Mouse (Mus musculus) MEL (cell line): ENCODE results near the gene Hspa5. TPM values are rescaled to one million over a fixed set of nuclear protein-coding genes. Genes with fewer than 3 reads are reported as not detected.

Experiments used
- DNase-seq: peaks from one replicate; pipeline ENCODE4 v3.0.0; 2011; ENCODE audit warnings: low read depth, low spot score
- H3K27ac ChIP-seq: 2 replicates; pipeline ENCODE4 v1.5.1; 2012; ENCODE audit warnings: low read depth, mild to moderate bottlenecking, control low read depth, low read length, moderate library complexity; ENCODE audit not compliant: control insufficient read depth
- H3K27me3 ChIP-seq, 2 experiments: fragments of 150-350 bp in 1 of 2; sonication (generic) in 1 of 2; 2 replicates each; pipeline ENCODE4 v1.6.1; 2012; ENCODE audit warnings: low read length in 2 of 2, mild to moderate bottlenecking in 2 of 2, improper control_type of control experiment in 1 of 2, moderate library complexity in 1 of 2; ENCODE audit not compliant: insufficient read depth in 2 of 2, control insufficient read depth in 1 of 2
- H3K36me3 ChIP-seq, 2 experiments: 2 replicates each; pipeline ENCODE4 v1.6.1; 2012 to 2014; ENCODE audit warnings: low read length in 2 of 2, improper control_type of control experiment in 1 of 2, inconsistent platforms in 1 of 2, mild to moderate bottlenecking in 1 of 2; ENCODE audit not compliant: insufficient read depth in 2 of 2, control insufficient read depth in 1 of 2
- H3K4me1 ChIP-seq, 2 experiments: fragments of 150-350 bp in 1 of 2; sonication (generic) in 1 of 2; 2 replicates each; pipeline ENCODE4 v1.6.1; 2012; ENCODE audit warnings: low read length in 2 of 2, improper control_type of control experiment in 1 of 2, mild to moderate bottlenecking in 1 of 2; ENCODE audit not compliant: insufficient read depth in 2 of 2, control insufficient read depth in 1 of 2
- H3K4me3 ChIP-seq, 2 experiments: fragments of 150-350 bp in 1 of 2; sonication (generic) in 1 of 2; 2 replicates each; pipeline ENCODE4 v1.5.1; 2012; ENCODE audit warnings: low read depth in 2 of 2, low read length in 2 of 2, mild to moderate bottlenecking in 2 of 2, moderate library complexity in 2 of 2, control low read depth in 1 of 2, improper control_type of control experiment in 1 of 2; ENCODE audit not compliant: control insufficient read depth in 1 of 2, insufficient read depth in 1 of 2
- H3K79me2 ChIP-seq: 2 replicates; pipeline ENCODE4 v1.6.1; 2012; ENCODE audit warnings: mild to moderate bottlenecking, low read length, moderate library complexity; ENCODE audit not compliant: control insufficient read depth, poor library complexity, insufficient read depth
- H3K9ac ChIP-seq: 2 replicates; pipeline ENCODE4 v1.6.1; 2012; ENCODE audit warnings: low read depth, mild to moderate bottlenecking, control low read depth, low read length, moderate library complexity; ENCODE audit not compliant: control insufficient read depth, poor library complexity, severe bottlenecking
- H3K9me3 ChIP-seq: fragments of 150-350 bp; sonication (generic); replicated peaks from 2 replicates; pipeline ENCODE4 v1.6.1; 2012; ENCODE audit warnings: mild to moderate bottlenecking, low read length, improper control_type of control experiment, moderate library complexity; ENCODE audit not compliant: insufficient read depth
- MYB ChIP-seq: IDR thresholded peaks from 2 replicates; pipeline ENCODE4 v1.6.1; 2011; ENCODE audit warnings: mild to moderate bottlenecking, low read depth, low read length, improper control_type of control experiment
- POLR2AphosphoS2 ChIP-seq: IDR thresholded peaks from 2 replicates; pipeline ENCODE4 v1.6.1; 2011; ENCODE audit warnings: low read length, improper control_type of control experiment
- SMC3 ChIP-seq: IDR thresholded peaks from 2 replicates; pipeline ENCODE4 v1.6.1; 2011; ENCODE audit warnings: low read depth, low read length, improper control_type of control experiment
- TAL1 ChIP-seq: IDR thresholded peaks from 2 replicates; pipeline ENCODE4 v1.6.1; 2012; ENCODE audit warnings: mild to moderate bottlenecking, inconsistent platforms, low read length, moderate library complexity, mixed read lengths
- TBP ChIP-seq: IDR thresholded peaks from 2 replicates; pipeline ENCODE4 v1.8.0; 2011; ENCODE audit warnings: low read depth, low read length, improper control_type of control experiment
- TCF12 ChIP-seq: IDR thresholded peaks from 2 replicates; pipeline ENCODE4 v1.6.1; 2014; ENCODE audit warnings: low read depth, mild to moderate bottlenecking, inconsistent platforms, low read length, improper control_type of control experiment, moderate library complexity
- USF2 ChIP-seq, 2 experiments: IDR thresholded peaks; 2 replicates each; pipeline ENCODE4 v1.6.1; 2011 to 2012; ENCODE audit warnings: improper control_type of control experiment in 2 of 2, low read length in 2 of 2, borderline replicate concordance in 1 of 2, inconsistent platforms in 1 of 2, low read depth in 1 of 2, mild to moderate bottlenecking in 1 of 2; ENCODE audit not compliant: insufficient read depth in 1 of 2
- ZC3H11A ChIP-seq: IDR thresholded peaks from 2 replicates; pipeline ENCODE4 v1.6.1; 2012; ENCODE audit warnings: low read depth, mild to moderate bottlenecking, inconsistent platforms, low read length, improper control_type of control experiment
- ZKSCAN1 ChIP-seq: IDR thresholded peaks from 2 replicates; pipeline ENCODE4 v1.6.1; 2012; ENCODE audit warnings: low read depth, mild to moderate bottlenecking, inconsistent platforms, low read length, improper control_type of control experiment, moderate library complexity
- ZMIZ1 ChIP-seq: IDR thresholded peaks from 2 replicates; pipeline ENCODE4 v1.6.1; 2012; ENCODE audit warnings: low read depth, mild to moderate bottlenecking, inconsistent platforms, low read length, improper control_type of control experiment, moderate library complexity
- polyA plus RNA-seq, 2 experiments: library from polyadenylated mRNA; stranded (reverse) in 1 of 2; unstranded in 1 of 2; fragments of >175 nt in 1 of 2; fragments of >200 nt in 1 of 2; gene quantifications; 2 replicates each; pipeline versions ENCODE4 v1.2.1 to v1.2.4; 2012; ENCODE audit warnings: low replicate concordance in 2 of 2, low read depth in 1 of 2; ENCODE audit not compliant: insufficient read length in 2 of 2, insufficient read depth in 1 of 2, missing spikeins in 1 of 2
- total RNA-seq: library from RNA; depleted of rRNA; stranded (reverse); fragments of 300-350 nt; gene quantifications from 2 replicates; pipeline ENCODE4 v1.2.3, GENCODE M21; 2012

Gene Hspa5
- total and polyA plus RNA-seq, 3 experiments, result 147 to 1,250 (median 649) TPM

- H3K79me2 ChIP-seq, result peaks cover 63% of the 10 kb centered on the region
- TF ChIP-seq ZMIZ1 (0 out of 2 replicates have a peak, but pooled peaks have one; percentile 48), TBP (no peak)
- no peaks in the 10 kb centered on the region for H3K9me3 ChIP-seq
- no peak overlapping the region for H3K27ac ChIP-seq
- no peaks in the 10 kb centered on the region for H3K27me3 ChIP-seq
- peak; percentile 50 for DNase-seq
- peaks cover 2 to 18% of the 10 kb centered on the region in 2 experiments for H3K4me1 ChIP-seq
- peak overlapping the region; percentile 80 for H3K9ac ChIP-seq
- H3K36me3 ChIP-seq, result peaks cover 43 to 52% of the 10 kb centered on the region in 2 experiments
- H3K4me3 ChIP-seq, result peak overlapping the region; percentile 68 to 92
These were observed 1.9 kb downstream of the Hspa5 start for GRCm38 (mm10) chr2:34773673-34774072.

DNA sequence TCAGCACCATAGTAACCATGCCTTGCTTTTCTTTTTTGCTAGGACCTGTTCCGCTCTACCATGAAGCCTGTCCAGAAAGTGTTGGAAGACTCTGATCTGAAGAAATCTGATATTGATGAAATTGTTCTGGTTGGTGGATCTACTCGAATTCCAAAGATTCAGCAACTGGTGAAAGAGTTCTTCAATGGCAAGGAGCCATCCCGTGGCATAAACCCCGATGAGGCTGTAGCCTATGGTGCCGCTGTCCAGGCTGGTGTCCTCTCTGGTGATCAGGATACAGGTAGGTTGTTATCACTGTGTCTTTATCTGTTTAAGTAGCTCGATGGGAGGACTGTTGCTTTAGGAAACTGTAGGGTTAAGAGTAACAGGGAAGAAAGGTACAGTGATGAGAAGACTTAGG is 2.7 kb downstream of the Hspa5 start:
- Histone ChIP-seq H3K79me2 (peaks cover 63% of the 10 kb centered on the region), H3K36me3 (peaks cover 43 to 52% of the 10 kb centered on the region in 2 experiments), H3K9ac (peak overlapping the region; percentile 80), H3K27ac (no peak overlapping the region), H3K4me3 (peak overlapping the region; percentile 68 to 92), H3K4me1 (peaks cover 2 to 18% of the 10 kb centered on the region in 2 experiments), H3K9me3 (no peaks in the 10 kb centered on the region), H3K27me3 (no peaks in the 10 kb centered on the region)
- DNase-seq, result peak; percentile 48
- TF ChIP-seq ZKSCAN1 (no peak), TCF12 (no peak), ZC3H11A (no peak), SMC3 (no peak), TAL1 (no peak), MYB (no peak)

DNA sequence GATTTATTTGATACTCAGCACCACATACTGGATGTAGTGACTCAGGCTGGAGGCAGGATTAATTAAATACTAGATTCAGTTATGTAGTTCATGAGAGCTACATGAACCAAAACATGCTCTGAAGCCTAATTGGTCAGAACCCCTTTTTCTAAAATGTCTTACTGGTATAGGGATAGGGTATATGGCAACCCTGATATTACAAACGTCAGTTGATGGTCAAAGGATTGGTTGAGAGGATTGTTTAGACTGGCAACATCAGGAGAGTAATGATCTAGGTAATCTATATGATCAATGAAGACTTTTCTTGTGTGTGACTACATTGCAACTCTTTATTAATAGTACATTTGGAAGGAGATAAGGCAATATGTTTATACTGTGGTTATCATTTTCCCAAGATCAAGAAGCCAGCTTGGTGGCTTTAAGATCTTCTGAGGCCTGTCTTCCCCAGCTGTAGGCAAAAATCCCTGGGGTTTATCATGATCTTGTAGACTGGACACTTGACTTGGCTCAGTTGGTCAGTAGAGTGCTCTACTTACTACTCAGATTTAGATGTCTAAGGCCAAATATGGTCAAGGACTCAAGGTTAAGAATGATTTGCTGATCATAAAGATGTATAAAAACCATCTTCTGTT is 5.6 kb downstream of the Hspa5 start:
- Histone ChIP-seq H3K27ac (no peak overlapping the region), H3K27me3 (no peaks in the 10 kb centered on the region), H3K9ac (no peak overlapping the region)
- DNase-seq, result peak; percentile 38
- no peak for TF ChIP-seq USF2 (IDR thresholded peaks at IDR 0.05; ENCODE audit: borderline replicate concordance in 1 of 2, insufficient read depth in 1 of 2, low read depth in 1 of 2, low read length in 2 of 2)
- TF ChIP-seq POLR2AphosphoS2, result peak; percentile 91
- TF ChIP-seq, all 39 proteins: peak for 1
- Histone ChIP-seq H3K79me2 (peaks cover 47% of the 10 kb centered on the region), H3K4me3 (no peak overlapping the region; a peak in 1 of 4 replicates), H3K4me1 (peaks cover 0 to 14% of the 10 kb centered on the region in 2 experiments; a peak in 3 of 4 replicates), H3K9me3 (no peaks in the 10 kb centered on the region), H3K36me3 (peaks cover 43 to 47% of the 10 kb centered on the region in 2 experiments)
